Mouse (Mus musculus): ENCODE data around the gene Lctl.

Gene Lctl

DNA sequence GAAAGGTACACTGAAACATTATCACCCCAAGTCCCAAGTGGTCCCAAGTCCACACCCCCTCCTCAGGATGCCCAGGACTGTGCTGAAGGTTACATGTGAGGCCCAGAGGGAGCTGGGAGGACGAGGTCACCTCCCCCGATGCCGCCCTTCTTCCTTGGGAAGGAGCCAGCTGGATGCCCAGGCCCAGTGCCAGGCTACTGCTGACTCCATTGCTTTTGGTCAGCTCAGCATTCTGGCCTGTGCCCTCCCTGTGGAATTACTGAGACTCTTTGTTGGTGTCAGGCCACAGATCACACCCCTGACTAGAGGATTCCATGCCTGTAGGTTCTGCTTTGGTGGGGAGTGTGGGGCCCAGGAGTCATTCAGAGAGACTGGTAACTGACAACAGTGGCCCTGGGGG lies at the start of gene Lctl:
Lctl (plus strand) TSS at position 272 of the 400 bp plus-strand sequence.
- DNase-seq = peak; percentile 19

DNA sequence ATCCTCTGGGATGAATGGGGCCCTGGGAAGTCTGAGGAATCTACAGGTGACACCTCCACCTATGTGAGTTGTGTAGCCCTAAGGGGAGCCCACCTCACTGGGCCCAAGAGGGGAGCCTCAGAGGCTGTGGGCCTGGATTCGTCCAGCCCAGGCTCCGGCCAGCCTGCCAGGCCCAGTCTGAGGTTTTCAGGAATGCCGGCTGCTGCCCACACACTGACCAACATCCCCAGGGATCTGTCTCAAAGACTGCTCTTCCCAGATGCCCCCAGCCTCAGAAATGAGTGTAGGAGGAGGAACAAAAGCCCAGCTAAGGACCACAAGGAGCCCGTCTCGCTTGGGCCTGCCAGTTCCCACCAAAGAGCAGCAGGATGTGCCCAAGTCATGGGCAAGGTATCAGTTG lies 49.2 kb upstream of the Lctl start:
- no peak for DNase-seq

DNA sequence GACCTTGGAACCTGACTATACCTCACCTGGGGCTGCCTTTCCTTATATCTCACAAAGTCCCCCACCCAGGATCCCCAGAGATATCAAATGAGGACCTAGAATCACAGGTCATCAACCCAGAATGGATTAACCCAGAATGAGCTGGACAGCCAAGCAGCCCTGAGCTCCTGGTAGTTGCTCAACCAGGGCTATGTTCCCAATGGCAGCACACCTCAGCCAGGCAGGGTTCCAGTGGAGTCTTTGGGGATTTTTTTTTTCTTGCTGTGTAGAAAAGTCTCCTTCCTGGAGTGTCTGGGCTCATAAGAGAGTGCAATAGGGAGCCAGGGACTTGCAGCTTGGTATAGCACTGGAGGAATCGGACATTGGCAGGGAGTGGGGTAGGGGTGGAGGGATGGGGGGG lies 48.4 kb upstream of the Lctl start:
- DNase-seq = no peak

DNA sequence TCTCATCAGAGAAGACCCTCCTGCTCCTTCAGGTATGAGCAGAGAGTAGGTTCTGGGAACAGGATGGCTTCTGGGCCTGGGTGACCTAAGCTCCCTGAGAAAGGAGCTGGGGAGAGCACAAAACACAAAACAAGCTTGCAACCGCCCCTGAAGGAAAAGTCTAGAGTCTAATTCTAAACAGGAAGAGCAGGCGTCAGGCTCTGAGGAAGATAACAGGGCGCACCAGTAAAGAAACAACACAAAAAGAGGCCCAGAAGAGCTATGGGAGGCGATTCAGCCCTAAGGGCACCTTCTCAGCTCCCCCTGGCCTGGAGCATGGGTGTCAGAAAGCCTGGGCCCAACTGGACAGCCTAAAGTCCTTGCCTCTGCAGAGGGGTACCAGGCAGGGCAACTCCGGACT lies 47.8 kb upstream of the Lctl start:
- no peak for DNase-seq

DNA sequence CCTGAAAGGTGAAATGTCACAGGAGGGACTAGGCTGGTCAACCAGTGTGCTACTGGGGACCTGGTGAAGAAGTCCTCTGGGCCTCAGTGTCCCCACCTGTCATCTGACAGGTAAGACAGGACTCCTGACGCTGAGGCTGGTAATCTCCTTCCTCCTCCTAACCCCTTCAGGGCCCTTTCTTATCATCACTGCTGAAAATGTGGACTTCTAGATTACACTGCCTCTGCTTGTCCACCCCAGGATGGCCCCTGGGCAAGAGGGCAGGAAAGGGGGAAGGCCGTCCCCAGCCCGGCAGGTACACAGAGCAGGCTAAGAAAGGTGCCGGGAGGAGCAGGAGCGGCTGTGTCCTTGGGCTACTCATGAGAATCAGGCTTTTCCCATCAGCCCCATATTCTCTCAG lies 46.3 kb upstream of the Lctl start:
- no peak for DNase-seq

DNA sequence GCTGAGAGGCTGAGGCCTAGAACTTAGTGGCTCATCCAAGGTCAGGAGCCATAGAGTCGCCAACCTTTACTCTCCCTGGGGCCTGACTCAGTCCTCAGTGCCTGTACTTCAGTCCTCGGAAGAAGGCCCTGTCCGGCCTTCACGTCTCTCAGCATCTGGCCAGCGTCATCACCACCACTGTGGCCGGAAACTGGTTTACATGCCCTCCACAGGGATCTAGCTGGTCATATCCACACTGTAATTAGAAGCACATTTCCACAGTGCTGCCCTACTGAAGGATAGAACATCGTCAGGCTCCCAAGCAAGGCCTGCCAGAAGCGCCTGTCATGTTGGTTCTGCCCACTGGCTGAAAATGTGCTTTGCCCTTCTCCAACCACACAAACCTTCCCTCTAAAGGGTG lies 42.1 kb upstream of the Lctl start:
- DNase-seq = no peak

DNA sequence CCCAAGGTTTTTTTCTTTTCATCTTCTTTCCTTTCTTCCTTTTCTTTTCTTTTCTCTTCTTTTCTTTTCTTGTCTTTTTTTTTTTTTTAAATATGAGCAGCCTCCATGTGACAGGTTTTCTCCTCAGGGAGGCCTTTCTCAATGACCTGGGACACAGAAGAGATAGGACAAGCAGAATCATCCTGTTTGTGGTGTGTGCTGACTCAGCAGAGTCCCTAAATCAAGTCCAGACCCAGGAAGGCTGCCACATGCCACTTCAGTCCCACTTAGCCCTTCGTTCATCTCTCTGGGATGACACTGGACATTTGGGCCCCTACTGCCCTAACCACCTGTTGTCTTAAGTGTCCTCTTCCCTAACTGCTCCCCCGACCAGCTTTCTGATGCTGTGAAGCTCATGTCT lies 40.5 kb upstream of the Lctl start:
- DNase-seq = no peak

DNA sequence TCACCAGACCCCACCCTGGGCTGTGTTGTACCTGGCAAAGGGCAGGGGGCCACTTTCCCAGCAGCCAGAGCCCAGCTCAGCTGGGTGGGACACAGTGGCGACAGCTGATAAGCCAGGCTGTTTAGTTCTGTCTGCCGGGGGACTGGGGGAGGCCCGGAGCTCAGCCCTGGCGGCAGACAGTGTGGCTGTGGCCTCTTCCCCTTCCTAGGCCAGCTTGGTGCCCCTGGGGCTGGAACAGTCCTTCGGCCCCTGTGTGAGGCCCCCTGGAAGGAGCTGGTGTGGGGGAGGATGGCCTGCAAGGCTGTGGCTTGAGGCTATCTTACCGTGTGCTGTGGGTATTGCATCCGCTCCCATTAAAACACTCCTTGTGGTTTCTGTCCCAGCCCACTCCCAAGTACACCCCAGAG lies 38.6 kb upstream of the Lctl start:
- no peak for DNase-seq

DNA sequence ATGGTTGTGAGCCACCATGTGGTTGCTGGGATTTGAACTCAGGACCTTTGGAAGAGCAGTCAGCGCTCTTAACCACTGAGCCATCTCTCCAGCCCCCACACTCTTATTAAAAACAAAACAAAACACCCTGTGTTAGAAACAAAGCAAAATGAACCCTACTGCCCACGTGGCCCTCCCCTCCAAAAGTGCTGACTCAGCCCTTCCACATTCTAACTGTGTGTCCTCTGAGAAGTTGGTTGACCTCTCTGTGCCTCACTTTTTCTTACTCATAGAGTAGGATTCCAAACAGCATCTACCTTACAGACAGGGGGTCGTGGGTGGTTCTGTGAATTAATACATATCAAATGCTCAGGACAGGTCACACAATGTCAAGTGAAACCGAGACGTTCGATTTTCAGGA lies 37.0 kb upstream of the Lctl start:
- DNase-seq = no peak

DNA sequence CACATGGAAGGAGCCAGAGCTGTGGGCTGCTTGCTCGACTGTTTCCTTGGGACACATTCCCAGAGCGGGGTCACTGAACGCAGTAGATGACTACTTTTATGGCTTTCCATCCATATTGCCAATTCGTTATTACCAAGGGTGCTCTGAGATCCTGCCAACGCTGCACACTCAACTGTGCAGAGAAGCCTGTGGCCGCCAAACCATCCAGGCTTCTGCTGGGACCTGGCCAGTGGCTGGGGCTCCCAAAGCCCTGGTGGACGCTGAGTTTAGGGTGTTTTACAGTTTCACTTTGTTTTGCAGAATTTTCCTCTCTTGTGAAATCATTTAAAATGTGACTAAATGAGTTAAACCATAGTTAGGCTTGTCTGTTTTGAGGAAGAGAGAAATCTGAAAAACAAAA lies 32.7 kb upstream of the Lctl start:
- DNase-seq = no peak

DNA sequence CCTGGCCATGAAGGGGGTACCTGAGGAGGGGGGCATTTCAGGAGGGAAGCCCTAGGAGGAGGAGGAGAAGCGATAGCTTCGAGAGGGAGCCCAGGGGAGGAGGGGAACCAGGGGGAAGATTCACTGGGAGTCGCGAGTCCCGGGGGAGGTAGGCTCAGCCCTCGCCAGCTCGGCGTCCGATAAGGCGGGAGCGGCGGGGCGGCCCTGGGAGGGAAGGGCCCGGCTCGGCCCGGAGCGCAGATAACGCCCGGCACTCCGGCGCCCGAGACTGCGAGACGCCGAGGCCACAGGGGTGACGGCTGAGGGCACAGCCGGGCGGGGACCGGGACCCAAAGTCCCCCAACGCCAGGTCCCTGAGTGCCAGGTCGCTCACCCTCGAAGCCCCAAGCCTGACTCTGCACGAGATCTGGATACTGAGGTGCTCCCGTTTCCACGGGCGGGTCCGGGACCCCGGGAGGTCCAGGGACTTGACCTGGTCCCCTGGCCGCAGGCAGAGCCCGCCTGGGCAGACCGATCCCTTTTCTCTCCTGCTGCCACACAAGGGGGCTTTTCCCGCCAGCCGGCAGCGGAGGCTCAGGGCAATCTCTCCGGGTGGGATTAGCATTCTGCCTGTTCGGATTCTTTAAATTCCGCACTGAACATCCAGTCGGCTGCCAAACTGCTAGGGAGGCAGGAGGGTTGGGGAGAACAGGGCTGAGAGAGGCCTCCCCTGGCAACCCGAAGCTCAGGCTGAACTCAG lies 32.1 kb upstream of the Lctl start:
- DNase-seq = no peak

DNA sequence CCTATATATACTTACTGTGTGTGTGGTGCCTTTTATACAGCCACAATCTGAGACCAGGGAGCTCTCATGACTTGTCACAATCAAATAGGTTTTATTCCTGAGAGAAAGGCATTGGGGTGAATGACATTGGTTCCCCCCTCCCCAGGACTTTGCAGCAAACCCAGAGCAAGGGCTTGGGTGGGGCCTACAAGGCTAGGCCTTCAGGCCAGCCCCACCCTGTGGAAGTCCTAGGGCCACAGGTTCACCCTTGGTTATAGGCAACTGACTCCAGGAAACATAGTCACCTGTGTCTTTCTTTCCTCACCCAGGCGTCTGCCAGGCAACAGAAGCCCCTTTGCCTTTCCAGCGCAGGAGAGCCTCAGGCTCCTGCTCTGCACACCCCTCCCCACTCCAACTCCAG lies 31.0 kb upstream of the Lctl start:
- no peak for DNase-seq

DNA sequence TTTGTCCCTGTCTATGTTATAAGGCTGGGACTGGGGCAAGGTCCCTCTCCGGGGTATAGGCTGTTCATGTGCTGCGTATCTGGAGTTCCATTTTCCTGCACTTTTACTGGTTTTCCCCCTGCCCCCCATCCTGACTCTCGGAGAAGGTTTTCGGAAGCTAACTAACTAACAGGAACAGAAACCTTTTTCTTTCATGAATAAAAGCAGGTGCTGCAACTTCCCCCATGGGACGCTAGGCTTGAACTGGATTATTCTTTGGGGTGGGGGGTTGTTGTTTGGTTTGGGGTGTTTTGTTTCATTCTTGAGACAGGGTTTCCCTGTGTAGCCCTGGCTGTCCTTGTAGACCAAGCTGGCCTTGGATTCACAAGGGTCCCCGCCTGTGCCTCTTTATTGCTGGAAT lies 30.4 kb upstream of the Lctl start:
- no peak for DNase-seq

DNA sequence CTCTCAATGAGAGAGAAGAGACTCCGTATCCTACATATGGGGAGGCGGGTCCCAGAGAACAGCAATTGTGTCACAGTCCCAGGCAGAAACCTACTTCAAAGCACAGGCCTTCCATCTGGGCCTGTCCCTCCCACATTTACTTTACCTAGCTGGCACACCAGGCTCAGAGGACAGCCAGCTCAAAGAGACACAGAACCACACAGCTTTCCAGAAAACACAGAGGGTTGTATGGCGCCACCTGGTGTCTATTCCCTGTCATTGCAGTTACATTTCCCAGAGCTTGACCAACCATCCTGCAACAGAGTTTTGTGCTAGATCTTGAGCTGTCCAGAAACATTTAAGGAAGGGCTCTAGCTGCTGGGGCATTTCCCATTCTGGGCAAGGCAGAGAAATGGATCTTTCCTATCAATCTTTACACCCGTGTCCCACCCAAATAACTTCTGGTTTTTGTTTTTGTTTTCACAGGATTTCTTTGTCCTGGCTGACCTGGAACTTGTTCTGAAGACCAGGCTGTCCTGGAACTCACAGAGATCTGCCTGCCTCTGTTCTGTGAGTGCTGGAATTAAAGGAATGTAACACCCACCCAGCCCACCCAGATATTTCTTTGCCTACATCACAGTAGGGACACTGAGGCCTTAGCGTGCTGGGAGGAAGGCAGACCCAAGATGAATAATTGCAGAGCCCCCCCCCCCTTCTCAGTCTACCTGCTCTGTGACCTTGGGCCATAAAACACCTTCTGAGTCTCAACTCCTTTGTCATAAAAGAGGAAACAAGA lies 29.3 kb upstream of the Lctl start:
- peak; percentile 52 for DNase-seq

DNA sequence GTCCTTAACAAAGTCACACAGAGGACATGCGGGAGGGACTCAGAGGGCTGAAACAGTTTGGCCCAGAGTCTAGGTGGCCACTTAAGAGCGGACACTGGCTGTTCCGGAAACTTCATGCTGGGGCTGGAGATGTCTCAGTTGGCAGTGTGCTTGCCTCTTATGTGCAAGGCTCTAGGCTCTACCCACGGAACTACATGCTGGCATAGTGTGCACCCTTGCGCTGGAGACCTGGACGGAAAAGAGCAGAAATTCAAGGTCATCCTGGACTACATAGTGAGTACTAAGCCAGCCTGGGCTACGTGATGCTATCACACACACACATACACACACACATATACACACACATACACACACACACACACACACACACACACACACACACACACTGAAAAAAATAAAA lies 28.6 kb upstream of the Lctl start:
- no peak for DNase-seq

DNA sequence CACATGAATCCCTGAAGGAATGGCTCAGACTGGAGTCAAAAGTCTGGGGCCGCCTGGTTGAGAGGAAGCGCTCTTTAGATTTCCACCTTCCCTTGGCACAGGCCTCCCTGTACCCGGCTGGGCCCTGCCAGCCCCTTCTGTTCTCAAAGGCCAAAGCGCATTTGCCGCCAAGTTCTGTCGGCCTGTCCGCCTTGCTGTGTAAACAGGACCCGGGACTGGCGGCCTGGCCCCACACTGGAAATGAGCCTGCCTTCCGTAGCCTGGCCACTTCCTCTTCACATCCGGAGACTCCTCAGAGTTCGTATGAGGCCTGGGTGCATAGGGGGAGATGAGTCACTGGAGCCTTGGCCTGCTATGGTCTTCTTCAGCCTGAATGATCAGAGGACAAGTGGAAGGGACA lies 27.9 kb upstream of the Lctl start:
- DNase-seq = peak; percentile 19

DNA sequence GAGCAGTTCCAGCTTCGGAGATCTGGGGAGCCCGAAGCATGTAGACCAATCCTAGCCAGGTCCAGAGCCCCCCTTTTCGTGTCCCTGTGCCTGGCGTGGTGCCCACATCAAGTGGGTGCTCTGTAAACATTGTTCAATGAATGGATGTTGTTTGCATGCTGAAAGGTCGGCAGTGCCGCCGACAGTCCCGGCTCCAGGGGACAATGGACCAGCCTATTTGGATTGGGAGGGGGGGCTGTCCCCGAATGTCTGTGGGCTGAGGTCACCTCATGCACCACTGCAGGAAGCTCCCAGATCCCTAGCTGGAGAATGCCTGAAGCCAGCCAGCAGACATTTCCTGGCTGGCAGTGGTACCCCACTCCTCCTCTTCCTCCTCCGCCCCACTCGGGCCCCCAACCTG lies 22.9 kb upstream of the Lctl start:
- peak; percentile 57 for DNase-seq

DNA sequence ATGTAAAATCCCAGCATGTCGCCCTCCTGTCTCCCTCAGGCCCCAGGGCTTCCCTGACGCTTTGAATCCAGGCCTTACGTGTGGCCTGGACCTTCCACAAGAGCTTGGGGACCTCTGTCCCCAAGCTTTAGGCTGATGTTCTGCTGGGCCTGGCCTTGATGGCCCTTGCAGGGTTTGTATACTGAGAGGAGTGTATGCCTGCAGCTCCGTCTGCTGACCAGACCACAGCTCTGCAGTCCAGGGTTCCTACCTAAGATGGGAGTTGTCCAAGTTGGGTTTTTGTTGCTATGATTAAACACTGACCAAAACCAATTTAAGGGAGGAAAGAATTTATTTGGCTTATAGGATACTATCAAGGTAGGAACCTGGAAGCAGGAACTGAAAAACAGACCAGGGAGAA lies 18.7 kb upstream of the Lctl start:
- DNase-seq = no peak

DNA sequence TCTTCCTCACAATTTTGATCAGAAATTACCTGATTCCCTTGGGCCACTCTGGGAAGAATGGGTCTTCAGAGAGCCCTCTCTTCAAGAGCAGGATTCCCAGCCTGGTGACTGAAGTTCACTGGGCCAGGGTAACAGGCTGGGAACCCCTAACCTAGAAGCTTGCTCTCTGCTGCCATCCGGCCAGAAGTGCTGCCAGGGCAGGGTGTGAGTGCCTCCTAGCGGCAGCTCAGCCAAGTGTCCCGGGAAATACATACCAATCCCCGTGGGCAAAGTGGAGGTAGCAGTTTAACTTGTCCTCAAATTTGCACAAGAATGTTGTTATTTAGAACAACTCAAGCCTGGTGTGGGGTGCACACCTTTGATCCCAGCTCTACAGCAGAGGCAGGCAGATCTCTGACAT lies 16.5 kb upstream of the Lctl start:
- peak; percentile 32 for DNase-seq

DNA sequence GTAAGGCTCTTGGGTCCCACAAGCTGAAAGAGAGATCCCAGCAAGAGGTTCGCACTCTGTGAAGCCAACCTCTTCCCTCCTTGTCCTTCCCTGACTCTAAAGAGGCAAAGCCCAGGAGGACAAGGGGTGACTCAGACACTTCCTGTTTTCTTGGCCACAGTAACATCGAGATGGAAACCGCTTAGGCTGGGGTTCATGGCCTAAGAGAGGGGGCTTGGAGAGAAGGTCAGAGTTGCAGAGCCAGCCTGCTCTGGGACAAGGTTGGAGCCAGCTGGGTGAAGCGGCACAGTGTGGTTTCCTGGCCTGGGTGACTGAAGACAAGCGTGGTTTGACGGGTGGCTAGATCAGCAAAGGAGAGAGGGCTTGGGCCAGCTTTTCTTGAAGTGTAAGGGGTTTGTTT lies 11.6 kb upstream of the Lctl start:
- no peak for DNase-seq

DNA sequence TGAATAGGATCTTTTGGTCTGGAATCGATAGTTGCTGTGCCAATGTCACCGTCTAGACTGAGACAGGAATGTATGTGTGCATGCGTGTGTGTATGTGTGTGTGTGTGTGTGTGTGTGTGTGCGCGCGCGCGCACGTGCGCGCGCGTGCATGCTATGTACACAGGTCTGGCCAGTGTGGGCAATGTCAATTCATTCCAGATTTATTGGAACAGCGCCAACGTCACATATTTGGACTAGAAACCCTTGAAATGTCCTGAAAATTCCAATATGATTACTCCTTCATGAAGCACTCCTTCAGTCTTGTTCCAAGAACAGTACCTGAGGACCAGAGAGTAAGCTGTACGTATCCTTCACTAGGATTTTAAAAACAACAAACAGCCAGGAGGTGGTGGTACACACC lies 6.4 kb upstream of the Lctl start:
- no peak for DNase-seq

DNA sequence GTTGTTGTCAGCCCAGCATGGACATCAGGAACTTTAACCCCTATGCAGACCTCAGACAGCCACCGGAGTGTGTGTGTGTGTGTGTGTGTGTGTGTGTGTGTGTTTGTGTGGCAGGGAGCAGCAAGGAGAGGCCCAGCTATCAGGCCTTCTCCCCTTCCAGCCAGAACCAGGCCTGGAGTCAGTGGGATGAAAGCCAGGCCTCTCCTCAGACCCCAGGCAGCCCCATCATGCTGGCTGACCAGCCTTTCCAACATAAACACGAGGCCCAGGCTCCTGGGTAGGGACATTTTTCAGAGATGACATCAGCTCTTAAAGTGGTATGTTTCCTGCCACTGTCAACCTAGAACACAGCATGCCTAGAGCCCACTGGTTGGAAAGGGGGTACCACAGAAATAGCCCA lies 2.3 kb upstream of the Lctl start:
- DNase-seq = no peak

DNA sequence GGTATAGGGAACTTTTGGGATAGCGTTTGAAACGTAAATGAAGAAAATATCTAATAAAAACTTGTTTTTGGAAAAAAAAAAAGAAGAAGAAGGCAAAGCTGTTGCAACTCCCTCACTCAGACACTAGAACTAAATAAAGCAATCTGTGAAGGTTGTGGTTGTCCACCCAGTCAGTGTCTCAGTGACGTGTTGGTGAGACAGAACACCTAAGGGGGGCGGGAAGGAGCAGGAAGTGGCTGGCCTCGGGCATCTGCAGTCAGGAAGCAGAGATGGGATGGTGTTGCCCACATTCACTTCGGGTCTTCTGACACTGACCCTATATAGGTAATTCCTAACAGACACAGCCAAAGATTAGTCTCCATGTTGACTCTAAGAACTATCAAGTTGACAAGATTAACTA lies 1.2 kb upstream of the Lctl start:
- DNase-seq = no peak

DNA sequence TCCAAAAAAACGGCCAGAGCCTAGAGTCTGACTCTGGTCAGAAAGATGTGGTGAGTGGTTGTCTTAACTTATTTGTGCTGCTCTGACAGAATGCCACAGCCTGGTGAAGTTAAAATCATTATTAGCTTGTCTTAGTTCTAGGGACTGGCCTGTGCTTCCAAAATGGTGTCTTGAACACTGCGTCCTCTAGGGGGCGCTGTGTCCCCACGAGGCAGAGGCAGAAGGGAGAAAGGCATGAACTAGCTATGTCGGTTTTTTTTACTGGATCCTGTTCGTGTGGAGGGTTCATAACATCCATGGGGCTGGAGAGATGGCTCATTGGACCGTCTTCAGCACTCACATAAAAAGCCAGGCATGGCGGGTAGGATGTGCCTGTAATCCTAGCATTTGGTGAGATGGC lies 3.0 kb downstream of the Lctl start:
- no peak for DNase-seq
